Mouse (Mus musculus): ENCODE data around the gene Nabp2. TPM values are rescaled to one million over a fixed set of nuclear protein-coding genes. Genes with fewer than 3 reads are reported as not detected.

The Nabp2 gene
- polyA plus RNA-seq, 1 experiment from 2014 or later, result 82.4 TPM

- WGBS, result 66% methylated on average over 10 of the region's 10 CpGs
- H3K9me3 ChIP-seq (replicated peaks; ENCODE audit: low read length), result no peaks in the 10 kb centered on the region
- no peak overlapping the region for H3K4me2 ChIP-seq (ENCODE audit: low read length)
- no peaks in the 10 kb centered on the region; the same call in 1 of the 2 replicates for H3K4me1 ChIP-seq (replicated peaks; ENCODE audit: insufficient read depth, low read length)
- peaks cover 18% of the 10 kb centered on the region; the same call in 1 of the 2 replicates for H3K36me3 ChIP-seq (ENCODE audit: insufficient read depth, low read length)
- TF ChIP-seq CTCF (IDR thresholded peaks at IDR 0.05; ENCODE audit: low read depth), result no peak
- H3K27me3 ChIP-seq (ENCODE audit: insufficient read depth, low read length), result no peaks in the 10 kb centered on the region
- ATAC-seq (replicated peaks; ENCODE audit: low FRiP score, low read depth) (no peak), DNase-seq (ENCODE audit: low spot score) (no peak)
- no peak overlapping the region for H3K4me3 ChIP-seq (replicated peaks; ENCODE audit: low read depth, low read length)
- H3K9ac ChIP-seq (ENCODE audit: low read depth, low read length), result no peak overlapping the region
- H3K27ac ChIP-seq, result no peak overlapping the region
These were observed 14.5 kb downstream of the Nabp2 start for GRCm38 (mm10) chr10:128396716-128397264.

DNA sequence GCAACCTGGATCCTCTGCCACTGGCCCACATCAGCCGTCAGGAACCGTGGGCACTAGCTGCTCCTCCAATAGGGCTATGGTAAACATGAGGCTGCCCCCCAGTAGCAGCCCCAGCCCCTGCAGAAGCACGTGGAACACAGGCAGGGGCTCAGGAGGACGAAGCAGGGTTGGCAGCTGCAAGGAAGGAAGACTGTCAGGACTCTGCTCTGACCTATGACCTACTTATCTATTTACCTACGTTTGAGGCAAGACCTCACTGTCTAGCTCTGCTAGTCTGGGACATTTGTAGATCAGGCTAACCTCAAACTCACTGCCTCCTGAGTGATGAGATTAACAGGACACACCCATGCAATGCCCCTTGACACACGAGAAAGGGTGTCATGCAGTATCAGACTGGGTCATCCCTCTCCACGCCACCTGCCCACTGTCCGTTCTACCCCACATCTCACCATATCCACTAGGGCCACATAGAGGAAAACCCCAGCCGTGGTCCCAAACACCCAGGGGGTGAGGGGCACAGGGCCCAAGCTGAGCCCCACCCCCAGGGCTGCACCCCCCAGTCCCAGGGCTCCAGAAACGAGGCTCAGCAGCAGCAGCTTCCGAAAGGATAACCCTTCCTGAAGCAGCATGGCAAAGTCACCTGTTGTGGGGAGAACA is 15.1 kb downstream of the Nabp2 start:
- Histone ChIP-seq H3K27ac (no peak overlapping the region), H3K36me3 (ENCODE audit: insufficient read depth, low read length) (peaks cover 25% of the 10 kb centered on the region; the same call in 1 of the 2 replicates), H3K27me3 (ENCODE audit: insufficient read depth, low read length) (no peaks in the 10 kb centered on the region), H3K4me3 (replicated peaks; ENCODE audit: low read depth, low read length) (no peak overlapping the region), H3K9ac (ENCODE audit: low read depth, low read length) (no peak overlapping the region), H3K4me1 (replicated peaks; ENCODE audit: insufficient read depth, low read length) (no peaks in the 10 kb centered on the region; the same call in 1 of the 2 replicates), H3K4me2 (ENCODE audit: low read length) (no peak overlapping the region), H3K9me3 (replicated peaks; ENCODE audit: low read length) (no peaks in the 10 kb centered on the region)
- ATAC-seq (replicated peaks; ENCODE audit: low FRiP score, low read depth) (no peak), DNase-seq (ENCODE audit: low spot score) (no peak)
- WGBS, result 65% methylated on average over 11 of the region's 11 CpGs
- TF ChIP-seq CTCF (IDR thresholded peaks at IDR 0.05; ENCODE audit: low read depth), result no peak

DNA sequence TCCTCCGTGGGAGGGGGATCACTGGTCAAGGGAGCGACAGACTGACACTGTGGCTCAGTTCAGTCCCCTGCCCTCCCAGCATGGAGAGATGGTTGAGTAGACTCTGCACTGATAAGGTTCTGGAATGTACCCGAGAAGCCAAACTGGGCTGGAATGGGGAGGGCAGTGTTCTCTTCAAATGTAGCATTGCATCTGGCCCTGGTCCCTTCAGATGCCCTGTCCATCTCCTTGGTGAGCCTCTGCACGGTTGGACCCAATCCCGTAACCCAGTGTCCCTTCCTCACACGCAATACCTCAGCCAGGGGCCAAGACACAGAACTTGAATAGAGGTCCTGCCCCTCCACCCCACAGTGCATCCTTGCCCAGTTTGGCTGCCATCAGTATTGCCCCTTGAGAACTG is 19.4 kb downstream of the Nabp2 start:
- DNase-seq (ENCODE audit: low spot score) (no peak), ATAC-seq (replicated peaks; ENCODE audit: low FRiP score, low read depth) (no peak)
- H3K9ac ChIP-seq (ENCODE audit: low read depth, low read length), result no peak overlapping the region
- H3K4me1 ChIP-seq (replicated peaks; ENCODE audit: insufficient read depth, low read length), result no peaks in the 10 kb centered on the region
- H3K36me3 ChIP-seq (ENCODE audit: insufficient read depth, low read length), result peaks cover 67% of the 10 kb centered on the region
- no peaks in the 10 kb centered on the region for H3K9me3 ChIP-seq (replicated peaks; ENCODE audit: low read length)
- no peak for TF ChIP-seq CTCF (IDR thresholded peaks at IDR 0.05; ENCODE audit: low read depth)
- H3K4me2 ChIP-seq (ENCODE audit: low read length), result no peak overlapping the region
- no peaks in the 10 kb centered on the region for H3K27me3 ChIP-seq (ENCODE audit: insufficient read depth, low read length)
- 72% methylated on average over 6 of the region's 6 CpGs for WGBS
- H3K27ac ChIP-seq, result no peak overlapping the region
- no peak overlapping the region for H3K4me3 ChIP-seq (replicated peaks; ENCODE audit: low read depth, low read length)

GRCm38 (mm10) chr10:128390366-128390765 is 20.9 kb downstream of the Nabp2 start:
- Histone ChIP-seq H3K9ac (ENCODE audit: low read depth, low read length) (no peak overlapping the region), H3K4me1 (replicated peaks; ENCODE audit: insufficient read depth, low read length) (no peaks in the 10 kb centered on the region), H3K27ac (no peak overlapping the region), H3K4me3 (replicated peaks; ENCODE audit: low read depth, low read length) (no peak overlapping the region), H3K9me3 (replicated peaks; ENCODE audit: low read length) (no peaks in the 10 kb centered on the region), H3K4me2 (ENCODE audit: low read length) (no peak overlapping the region), H3K27me3 (ENCODE audit: insufficient read depth, low read length) (no peaks in the 10 kb centered on the region), H3K36me3 (ENCODE audit: insufficient read depth, low read length) (peaks cover 77% of the 10 kb centered on the region)
- no peak for TF ChIP-seq CTCF (IDR thresholded peaks at IDR 0.05; ENCODE audit: low read depth)
- no peak for ATAC-seq (replicated peaks; ENCODE audit: low FRiP score, low read depth)
- 91% methylated on average over 12 of the region's 12 CpGs for WGBS
- DNase-seq (ENCODE audit: low spot score), result no peak

- H3K27me3 ChIP-seq (ENCODE audit: insufficient read depth, low read length), result no peaks in the 10 kb centered on the region
- WGBS, result 80% methylated on average over 6 of the region's 6 CpGs
- H3K9me3 ChIP-seq (replicated peaks; ENCODE audit: low read length), result no peaks in the 10 kb centered on the region
- DNase-seq (ENCODE audit: low spot score), result no peak
- TF ChIP-seq CTCF (IDR thresholded peaks at IDR 0.05; ENCODE audit: low read depth), result no peak
- H3K4me3 ChIP-seq (replicated peaks; ENCODE audit: low read depth, low read length), result no peak overlapping the region
- peaks cover 83% of the 10 kb centered on the region for H3K36me3 ChIP-seq (ENCODE audit: insufficient read depth, low read length)
- ATAC-seq (replicated peaks; ENCODE audit: low FRiP score, low read depth), result no peak
- no peak overlapping the region for H3K27ac ChIP-seq
- H3K4me1 ChIP-seq (replicated peaks; ENCODE audit: insufficient read depth, low read length), result no peaks in the 10 kb centered on the region
- no peak overlapping the region for H3K9ac ChIP-seq (ENCODE audit: low read depth, low read length)
- no peak overlapping the region for H3K4me2 ChIP-seq (ENCODE audit: low read length)
These were observed 21.7 kb downstream of the Nabp2 start for GRCm38 (mm10) chr10:128389570-128389969.

- no peaks in the 10 kb centered on the region for H3K9me3 ChIP-seq (replicated peaks; ENCODE audit: low read length)
- H3K36me3 ChIP-seq (ENCODE audit: insufficient read depth, low read length), result peaks cover 90% of the 10 kb centered on the region
- no peak overlapping the region for H3K27ac ChIP-seq
- H3K4me1 ChIP-seq (replicated peaks; ENCODE audit: insufficient read depth, low read length), result no peaks in the 10 kb centered on the region
- 85% methylated on average over 14 of the region's 14 CpGs for WGBS
- no peak overlapping the region for H3K4me3 ChIP-seq (replicated peaks; ENCODE audit: low read depth, low read length)
- H3K9ac ChIP-seq (ENCODE audit: low read depth, low read length), result no peak overlapping the region
- no peak for DNase-seq (ENCODE audit: low spot score)
- no peaks in the 10 kb centered on the region for H3K27me3 ChIP-seq (ENCODE audit: insufficient read depth, low read length)
- no peak for ATAC-seq (replicated peaks; ENCODE audit: low FRiP score, low read depth)
- TF ChIP-seq CTCF (IDR thresholded peaks at IDR 0.05; ENCODE audit: low read depth), result no peak
- H3K4me2 ChIP-seq (ENCODE audit: low read length), result no peak overlapping the region
These were observed 22.4 kb downstream of the Nabp2 start for GRCm38 (mm10) chr10:128388941-128389340.

All from kidney, postnatal 0 days (tissue).